Mouse (Mus musculus) neural tube, embryonic 14.5 days (tissue): ENCODE results near the gene Irf8. TPM values are rescaled to one million over a fixed set of nuclear protein-coding genes. Genes with fewer than 3 reads are reported as not detected.
A peak's percentile ranks its signal among the peaks of the same experiment; 100 is the strongest.

Experiments used
- ATAC-seq: fragments of 200-750 bp; cut with Nextera tagmentation; 2 replicates; pipeline ENCODE4 v1.8.0; 2017; ENCODE audit warnings: low read depth, mild to moderate bottlenecking, moderate TSS enrichment, moderate library complexity
- H3K27ac ChIP-seq: fragments of 300-500 bp; sonication (generic); 2 replicates; pipeline ENCODE4 v1.5.1; 2014; ENCODE audit warnings: low read depth, mild to moderate bottlenecking, control low read depth, low read length, moderate library complexity, mixed read lengths
- H3K27me3 ChIP-seq: fragments of 300-500 bp; sonication (generic); 2 replicates; pipeline ENCODE4 v1.6.1; 2014; ENCODE audit warnings: low read length; ENCODE audit not compliant: control insufficient read depth, insufficient read depth
- H3K36me3 ChIP-seq: fragments of 300-500 bp; sonication (generic); 2 replicates; pipeline ENCODE4 v1.6.1; 2014; ENCODE audit warnings: low read length, mixed read lengths; ENCODE audit not compliant: control insufficient read depth, insufficient read depth
- H3K4me1 ChIP-seq: fragments of 300-500 bp; sonication (generic); 2 replicates; pipeline ENCODE4 v1.6.1; 2014; ENCODE audit warnings: low read length; ENCODE audit not compliant: control insufficient read depth, insufficient read depth
- H3K4me2 ChIP-seq: fragments of 300-500 bp; sonication (generic); 2 replicates; pipeline ENCODE4 v1.6.1; 2014; ENCODE audit warnings: mild to moderate bottlenecking, low read depth, low read length, control low read depth
- H3K4me3 ChIP-seq: fragments of 300-500 bp; sonication (generic); 2 replicates; pipeline ENCODE4 v1.5.1; 2014; ENCODE audit warnings: low read depth, low read length, control low read depth, mixed read lengths
- H3K9ac ChIP-seq: fragments of 300-500 bp; sonication (generic); replicated peaks from 2 replicates; pipeline ENCODE4 v1.6.1; 2014; ENCODE audit warnings: low read depth, mild to moderate bottlenecking, control low read depth, low read length, mixed read lengths
- H3K9me3 ChIP-seq: fragments of 300-500 bp; sonication (generic); 2 replicates; pipeline ENCODE4 v1.6.1; 2016; ENCODE audit warnings: low read length; ENCODE audit not compliant: control insufficient read depth
- WGBS: fragments of 180-500 bp; shearing (Covaris S2); extraction: QIAGEN DNeasy Blood & Tissue Kit; methylation state at CpG from one replicate; pipeline ENCODE4 v1.1.7; 2014; 5-methylcytosine and 5-hydroxymethylcytosine counted together
- polyA plus RNA-seq: library from polyadenylated mRNA; unstranded; fragments of >200 nt; fragmentation: Nextera tagmentation; extraction: Ambion mirVana; gene quantifications from 2 replicates; pipeline ENCODE4 v1.2.1, GENCODE M21; 2014

The Irf8 gene
- polyA plus RNA-seq, 1 experiment from 2014 or later: 1.5 TPM

GRCm38 (mm10) chr8:120728488-120729160, 7.5 kb upstream of the Irf8 start:
- 79% methylated on average over 9 of the region's 9 CpGs for WGBS
- H3K4me3 ChIP-seq: no peak overlapping the region

GRCm38 (mm10) chr8:120731582-120731981, 4.6 kb upstream of the Irf8 start:
- Histone ChIP-seq H3K36me3 (no peaks in the 10 kb centered on the region), H3K27ac (no peak overlapping the region), H3K9ac (no peak overlapping the region), H3K4me2 (0 out of 2 replicates have a peak overlapping the region, but pooled peaks have one; percentile 6), H3K27me3 (peaks cover 7% of the 10 kb centered on the region), H3K4me3 (no peak overlapping the region), H3K4me1 (peaks cover under 1% of the 10 kb centered on the region; the same call in 1 of the 2 replicates), H3K9me3 (no peaks in the 10 kb centered on the region)
- ATAC-seq: no peak
- whole genome bisulfite sequencing: 37% methylated on average over 14 of the region's 14 CpGs

More at GRCm38 (mm10) chr8:120728488-120729160, 7.5 kb upstream of the Irf8 start:
- Histone ChIP-seq H3K4me2 (no peak overlapping the region), H3K9me3 (no peaks in the 10 kb centered on the region), H3K27ac (no peak overlapping the region), H3K36me3 (no peaks in the 10 kb centered on the region), H3K9ac (no peak overlapping the region), H3K27me3 (no peaks in the 10 kb centered on the region), H3K4me1 (no peaks in the 10 kb centered on the region)
- ATAC-seq: no peak

GRCm38 (mm10) chr8:120732068-120732467, 4.1 kb upstream of the Irf8 start:
- H3K27ac ChIP-seq: no peak overlapping the region
- peaks cover 3% of the 10 kb centered on the region; the same call in 1 of the 2 replicates for H3K4me1 ChIP-seq
- H3K27me3 ChIP-seq: peaks cover 7% of the 10 kb centered on the region
- no peak overlapping the region for H3K9ac ChIP-seq
- no peak overlapping the region for H3K4me2 ChIP-seq
- no peak for ATAC-seq
- WGBS: 54% methylated on average over 5 of the region's 6 CpGs
- H3K4me3 ChIP-seq: no peak overlapping the region
- no peaks in the 10 kb centered on the region for H3K36me3 ChIP-seq
- no peaks in the 10 kb centered on the region for H3K9me3 ChIP-seq

DNA sequence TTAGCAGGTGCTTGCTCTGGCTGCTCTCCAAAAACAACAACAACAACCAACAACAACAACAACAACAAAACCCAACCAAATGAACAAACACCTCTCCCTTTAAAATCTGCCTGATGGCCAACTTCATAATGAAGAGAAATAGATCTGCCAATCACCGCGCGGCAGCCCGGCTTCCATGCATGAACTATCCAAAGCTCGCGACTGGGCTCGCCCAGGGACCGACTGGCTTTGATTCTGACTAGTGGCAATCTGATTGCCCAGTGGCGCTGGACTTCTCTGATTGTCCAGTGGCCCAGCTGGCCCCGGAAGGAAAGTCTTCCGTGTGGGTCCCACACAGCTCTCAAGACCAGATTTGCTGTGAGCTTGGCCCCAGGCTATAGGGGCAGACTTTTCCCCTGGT, 328 bp downstream of the Irf8 start:
- Histone ChIP-seq H3K36me3 (no peaks in the 10 kb centered on the region), H3K27ac (no peak overlapping the region), H3K4me1 (peaks cover 3% of the 10 kb centered on the region; the same call in 1 of the 2 replicates), H3K9me3 (no peaks in the 10 kb centered on the region), H3K27me3 (peaks cover 7% of the 10 kb centered on the region), H3K4me3 (peak overlapping the region; percentile 47), H3K9ac (peak overlapping the region; percentile 39; the same call in 1 of the 2 replicates), H3K4me2 (peak overlapping the region; percentile 91)
- peak; percentile 35; the same call in 1 of the 2 replicates for ATAC-seq
- under 1% methylated on average over 11 of the region's 11 CpGs for WGBS

DNA sequence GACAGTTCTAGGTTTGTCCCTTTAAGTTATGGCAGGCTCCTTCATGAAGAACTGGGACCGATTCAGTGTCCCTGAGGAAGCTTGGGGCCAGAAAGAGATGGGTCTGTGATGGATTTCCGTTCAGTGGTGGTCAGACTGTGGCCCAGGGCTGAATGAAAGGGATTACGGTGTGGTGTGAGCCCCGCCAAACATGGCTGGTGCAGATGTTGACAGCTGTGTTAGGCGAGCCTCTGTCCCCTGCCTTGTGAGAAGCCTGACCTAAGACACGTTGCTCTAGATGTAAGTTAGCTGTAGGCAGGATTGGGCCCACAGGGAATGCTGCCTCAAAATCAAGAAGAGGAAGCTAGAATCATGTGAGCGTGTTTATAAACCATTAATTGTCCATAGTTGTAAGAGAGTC, 1.0 kb downstream of the Irf8 start:
- WGBS: 64% methylated on average over 7 of the region's 7 CpGs
- peaks cover 3% of the 10 kb centered on the region; the same call in 1 of the 2 replicates for H3K4me1 ChIP-seq
- H3K36me3 ChIP-seq: no peaks in the 10 kb centered on the region
- ATAC-seq: no peak
- peak overlapping the region; percentile 47; the same call in 1 of the 2 replicates for H3K4me3 ChIP-seq
- H3K27me3 ChIP-seq: peaks cover 7% of the 10 kb centered on the region
- no peak overlapping the region for H3K9ac ChIP-seq
- no peaks in the 10 kb centered on the region for H3K9me3 ChIP-seq
- no peak overlapping the region for H3K27ac ChIP-seq
- no peak overlapping the region for H3K4me2 ChIP-seq

GRCm38 (mm10) chr8:120738771-120739170, 2.6 kb downstream of the Irf8 start:
- 75% methylated on average over 4 of the region's 4 CpGs for WGBS
- H3K9me3 ChIP-seq: no peaks in the 10 kb centered on the region
- peaks cover 7% of the 10 kb centered on the region for H3K27me3 ChIP-seq
- no peak overlapping the region for H3K9ac ChIP-seq
- peaks cover 3% of the 10 kb centered on the region; the same call in 1 of the 2 replicates for H3K4me1 ChIP-seq
- no peak overlapping the region for H3K4me2 ChIP-seq
- no peak overlapping the region for H3K4me3 ChIP-seq
- ATAC-seq: no peak
- no peak overlapping the region for H3K27ac ChIP-seq
- H3K36me3 ChIP-seq: no peaks in the 10 kb centered on the region

DNA sequence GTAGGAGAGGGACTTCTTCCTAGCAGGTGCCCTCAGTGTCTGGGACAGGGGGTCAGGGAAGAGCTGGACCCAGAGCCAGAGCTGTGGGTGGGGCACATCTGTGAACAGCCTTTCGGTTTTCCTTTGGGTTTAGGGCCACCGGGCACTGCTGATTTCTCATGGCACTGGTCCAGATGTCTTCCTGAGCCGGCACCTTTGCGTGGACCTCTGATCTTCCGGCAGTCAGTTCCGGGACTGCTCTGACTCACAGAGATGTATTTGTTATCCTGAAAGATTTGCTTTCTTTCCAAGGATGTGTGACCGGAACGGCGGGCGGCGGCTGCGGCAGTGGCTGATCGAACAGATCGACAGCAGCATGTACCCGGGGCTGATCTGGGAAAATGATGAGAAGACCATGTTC, 3.4 kb downstream of the Irf8 start:
- Histone ChIP-seq H3K27me3 (peaks cover 5% of the 10 kb centered on the region), H3K9ac (no peak overlapping the region), H3K9me3 (no peaks in the 10 kb centered on the region), H3K4me2 (no peak overlapping the region), H3K36me3 (no peaks in the 10 kb centered on the region), H3K27ac (no peak overlapping the region), H3K4me3 (no peak overlapping the region), H3K4me1 (peaks cover 3% of the 10 kb centered on the region; the same call in 1 of the 2 replicates)
- WGBS: 92% methylated on average over 15 of the region's 15 CpGs
- ATAC-seq: no peak

DNA sequence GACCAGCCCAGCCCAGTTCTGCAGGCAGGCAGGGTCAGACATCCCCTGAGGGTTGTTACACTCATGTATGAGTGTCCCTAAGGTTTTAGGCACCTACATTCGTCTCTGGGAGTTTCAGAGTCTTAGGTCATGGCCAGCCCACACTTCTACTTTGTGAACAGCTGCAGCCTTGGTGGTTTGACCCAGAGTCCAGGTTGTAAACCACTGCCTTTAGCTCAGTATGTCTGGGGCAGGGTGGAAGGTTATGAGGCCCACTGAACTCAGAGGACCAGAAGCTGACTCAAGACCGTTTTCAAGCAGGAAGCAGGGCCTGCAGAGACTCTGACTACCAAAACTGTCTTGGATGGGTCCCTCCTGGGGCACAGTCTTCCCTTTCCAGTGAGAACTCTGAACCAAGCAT, 4.4 kb downstream of the Irf8 start:
- H3K9ac ChIP-seq: no peak overlapping the region
- 72% methylated on average over 2 of the region's 2 CpGs for WGBS
- no peak overlapping the region for H3K4me3 ChIP-seq
- ATAC-seq: no peak
- H3K4me2 ChIP-seq: no peak overlapping the region
- H3K27me3 ChIP-seq: no peaks in the 10 kb centered on the region
- H3K27ac ChIP-seq: no peak overlapping the region
- H3K36me3 ChIP-seq: no peaks in the 10 kb centered on the region
- H3K4me1 ChIP-seq: peaks cover 3% of the 10 kb centered on the region; the same call in 1 of the 2 replicates
- no peaks in the 10 kb centered on the region for H3K9me3 ChIP-seq

DNA sequence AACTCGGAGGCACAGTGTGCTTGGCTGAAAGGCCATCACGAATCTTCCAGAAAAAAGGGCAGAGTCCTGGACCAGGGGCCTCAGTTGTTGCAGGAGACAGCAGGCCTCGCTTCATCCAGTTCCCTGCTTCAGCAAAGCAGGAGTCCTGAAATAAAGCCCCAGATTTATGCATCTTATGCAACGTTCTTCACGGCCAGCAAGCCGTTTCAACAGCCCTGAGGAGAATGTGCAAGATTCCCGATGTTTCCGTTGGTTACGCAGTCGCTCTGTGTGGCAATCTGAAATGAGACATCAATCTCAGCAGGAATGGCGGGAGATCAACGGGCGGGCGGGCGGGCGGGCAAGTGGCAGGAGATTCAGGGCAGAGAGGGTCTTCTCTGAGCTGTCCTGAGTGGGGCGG, 4.8 kb downstream of the Irf8 start:
- Histone ChIP-seq H3K27me3 (no peaks in the 10 kb centered on the region), H3K9me3 (no peaks in the 10 kb centered on the region), H3K36me3 (no peaks in the 10 kb centered on the region), H3K4me1 (0 out of 2 replicates have a peak, but pooled peaks cover 3% of the 10 kb centered on the region), H3K4me3 (no peak overlapping the region), H3K27ac (no peak overlapping the region), H3K9ac (no peak overlapping the region), H3K4me2 (no peak overlapping the region)
- no peak for ATAC-seq
- WGBS: 42% methylated on average over 17 of the region's 17 CpGs
